Mouse (Mus musculus) bone marrow macrophage, adult 2 months (primary cell): Measurements from ENCODE around the gene Gnb1l. TPM values are rescaled to one million over a fixed set of nuclear protein-coding genes. Genes with fewer than 3 reads are reported as not detected.
"Not testable (repeated sequence)": the region's sequence is repeated elsewhere in the genome, so short reads cannot be mapped to it uniquely, and the experiment has no call there.

ENCODE experiments used
- H3K27ac ChIP-seq: 2 replicates; pipeline ENCODE4 v1.5.1; 2012; ENCODE audit warnings: low read depth, low read length; ENCODE audit not compliant: insufficient read depth
- H3K4me1 ChIP-seq: 2 replicates; pipeline ENCODE4 v1.6.1; 2012; ENCODE audit warnings: low read length; ENCODE audit not compliant: control insufficient read depth, insufficient read depth
- H3K4me3 ChIP-seq: 2 replicates; pipeline ENCODE4 v1.5.1; 2012; ENCODE audit warnings: mild to moderate bottlenecking, low read length, moderate library complexity; ENCODE audit not compliant: insufficient read depth
- CTCF ChIP-seq: IDR thresholded peaks from 2 replicates; pipeline ENCODE4 v1.5.1; 2012; ENCODE audit warnings: low read depth, mild to moderate bottlenecking, low read length, moderate library complexity
- POLR2A ChIP-seq: IDR thresholded peaks from 2 replicates; pipeline ENCODE4 v1.6.1; 2012; ENCODE audit warnings: mild to moderate bottlenecking, low read depth, low read length, borderline replicate concordance
- polyA plus RNA-seq: library from polyadenylated mRNA; stranded (reverse); fragments of >200 nt; gene quantifications from 2 replicates; pipeline ENCODE4 v1.2.4, GENCODE M21; 2012; ENCODE audit not compliant: missing spikeins, insufficient read depth, insufficient read length

Gene Gnb1l
- polyA plus RNA-seq, 1 experiment, result 1.8 TPM

DNA sequence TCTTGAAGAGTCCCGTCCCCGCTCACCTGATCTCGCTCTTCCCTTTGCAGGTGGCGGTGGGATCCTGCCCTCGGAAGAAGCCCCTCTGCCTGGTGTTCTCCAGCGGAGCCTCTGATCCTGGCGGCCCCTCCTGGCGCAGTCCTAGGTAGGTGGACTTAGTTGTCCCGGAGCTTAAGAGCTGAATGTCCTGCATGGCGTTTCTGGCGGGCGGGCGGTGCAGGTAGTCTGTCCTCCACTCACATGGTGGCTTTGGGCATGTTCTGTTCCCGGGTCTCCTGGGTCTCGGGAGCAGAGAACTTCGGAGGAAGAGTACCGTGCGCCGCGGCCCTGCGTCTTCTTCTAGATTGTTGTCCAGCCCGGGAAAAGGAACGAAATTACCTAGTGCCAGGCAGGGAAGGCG lies 483 bp downstream of the Gnb1l start:
- H3K4me1 ChIP-seq, result peaks cover 4% of the 10 kb centered on the region; the same call in 1 of the 2 replicates
- no peak overlapping the region for H3K27ac ChIP-seq
- no peak for TF ChIP-seq CTCF
- no peak for TF ChIP-seq POLR2A
- H3K4me3 ChIP-seq, result peak overlapping the region; percentile 86

- Histone ChIP-seq H3K27ac (no peak overlapping the region), H3K4me3 (no peak overlapping the region), H3K4me1 (peaks cover 4% of the 10 kb centered on the region; the same call in 1 of the 2 replicates)
- TF ChIP-seq CTCF (no peak), POLR2A (no peak)
Measured at GRCm38 (mm10) chr16:18501531-18501930, 3.0 kb downstream of the Gnb1l start.

GRCm38 (mm10) chr16:18503566-18504342 lies 5.2 kb downstream of the Gnb1l start:
- Histone ChIP-seq H3K27ac (no peak overlapping the region), H3K4me3 (no peak overlapping the region), H3K4me1 (peaks cover 4% of the 10 kb centered on the region; the same call in 1 of the 2 replicates)
- no peak for TF ChIP-seq CTCF
- TF ChIP-seq POLR2A, result no peak

- Histone ChIP-seq H3K27ac (no peak overlapping the region), H3K4me3 (no peak overlapping the region), H3K4me1 (no peaks in the 10 kb centered on the region)
- TF ChIP-seq POLR2A (no peak), CTCF (no peak)
Measured at GRCm38 (mm10) chr16:18506524-18507199, 8.1 kb downstream of the Gnb1l start.

GRCm38 (mm10) chr16:18507200-18507549 lies 8.7 kb downstream of the Gnb1l start:
- no peak for TF ChIP-seq POLR2A
- TF ChIP-seq CTCF, result no peak
- H3K4me1 ChIP-seq, result no peaks in the 10 kb centered on the region
- H3K4me3 ChIP-seq, result no peak overlapping the region
- no peak overlapping the region for H3K27ac ChIP-seq

DNA sequence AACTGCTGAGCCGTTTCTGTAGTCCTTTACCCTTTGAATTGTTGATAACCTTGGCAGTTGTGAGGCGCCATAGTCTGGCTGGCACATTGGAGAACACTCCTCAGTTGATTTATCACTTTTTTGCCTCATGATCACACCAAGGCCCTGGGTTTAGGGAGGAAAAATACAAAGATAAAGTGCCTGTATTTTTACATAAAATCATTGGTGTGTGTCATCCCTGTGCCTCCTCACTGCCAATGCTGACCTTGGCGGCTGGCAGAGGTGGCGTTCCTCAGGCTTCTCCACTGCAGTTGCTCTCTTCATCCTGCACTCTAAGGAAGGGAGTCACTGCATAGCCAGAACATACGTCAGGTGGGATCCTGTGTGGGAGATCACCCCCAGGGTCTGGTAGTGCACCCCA lies 13.2 kb downstream of the Gnb1l start:
- no peak overlapping the region for H3K27ac ChIP-seq
- TF ChIP-seq CTCF (no peak), POLR2A (no peak)
- H3K4me1 ChIP-seq, result no peaks in the 10 kb centered on the region
- H3K4me3 ChIP-seq, result no peak overlapping the region

DNA sequence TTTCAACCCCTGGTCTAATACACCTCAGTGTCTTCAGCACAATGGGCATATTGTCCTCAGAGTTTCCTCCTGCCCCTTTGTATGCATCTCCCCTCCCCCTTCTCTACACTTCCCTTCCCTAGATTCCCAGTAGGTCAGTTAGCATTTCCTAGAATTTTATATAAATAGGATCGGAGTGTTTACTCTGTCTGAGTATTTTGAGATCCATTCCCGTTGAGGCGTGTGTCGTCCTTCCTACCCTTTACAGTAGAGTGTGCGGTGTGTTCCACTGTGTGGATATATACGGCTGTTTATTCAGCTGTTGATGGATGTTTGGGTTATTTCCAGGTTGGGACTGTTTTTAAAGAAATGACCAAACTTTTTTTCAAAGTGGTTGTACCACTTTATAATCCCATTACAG lies 15.0 kb downstream of the Gnb1l start:
- TF ChIP-seq CTCF, result no peak
- TF ChIP-seq POLR2A, result no peak
- Histone ChIP-seq H3K27ac (no peak overlapping the region), H3K4me1 (no peaks in the 10 kb centered on the region), H3K4me3 (no peak overlapping the region)

- H3K4me1 ChIP-seq, result no peaks in the 10 kb centered on the region
- TF ChIP-seq CTCF (no peak), POLR2A (no peak)
- no peak overlapping the region for H3K27ac ChIP-seq
- H3K4me3 ChIP-seq, result no peak overlapping the region
Measured at GRCm38 (mm10) chr16:18518091-18518490, 19.6 kb downstream of the Gnb1l start.

DNA sequence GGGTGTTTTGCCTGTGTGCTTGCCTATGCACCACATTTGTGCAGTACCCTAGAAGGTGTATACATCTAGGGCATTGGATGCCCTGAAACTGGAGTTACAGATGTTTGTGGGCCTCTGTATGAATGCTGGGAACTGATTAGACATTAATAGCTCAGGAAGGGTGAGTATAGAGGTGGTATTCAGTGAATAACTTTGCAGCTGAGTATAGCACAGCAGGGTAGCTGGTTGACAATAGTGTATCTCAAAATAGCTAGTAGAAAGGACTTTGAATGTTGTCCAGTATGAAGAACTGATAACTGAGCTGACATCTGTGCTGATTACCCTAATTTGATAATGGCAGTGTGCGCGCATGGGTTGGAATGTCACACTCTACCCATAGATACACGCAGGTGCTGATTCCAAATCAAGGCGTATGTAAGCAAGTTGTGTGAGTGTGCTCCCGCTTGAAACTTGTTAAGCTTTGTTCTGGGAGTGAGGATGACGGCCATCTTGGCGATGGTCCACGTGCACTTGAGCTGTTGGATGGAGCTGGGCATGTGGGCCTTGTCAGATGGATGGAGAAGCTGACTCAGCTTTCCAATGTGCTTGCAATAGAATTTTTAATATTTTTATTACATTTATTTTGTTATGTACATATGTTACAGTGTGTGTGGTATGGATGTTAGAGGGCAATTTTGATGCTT lies 25.2 kb downstream of the Gnb1l start:
- Histone ChIP-seq H3K27ac (no peak overlapping the region), H3K4me3 (no peak overlapping the region), H3K4me1 (peaks cover 1% of the 10 kb centered on the region; the same call in 1 of the 2 replicates)
- TF ChIP-seq CTCF, result no peak
- TF ChIP-seq POLR2A, result no peak

DNA sequence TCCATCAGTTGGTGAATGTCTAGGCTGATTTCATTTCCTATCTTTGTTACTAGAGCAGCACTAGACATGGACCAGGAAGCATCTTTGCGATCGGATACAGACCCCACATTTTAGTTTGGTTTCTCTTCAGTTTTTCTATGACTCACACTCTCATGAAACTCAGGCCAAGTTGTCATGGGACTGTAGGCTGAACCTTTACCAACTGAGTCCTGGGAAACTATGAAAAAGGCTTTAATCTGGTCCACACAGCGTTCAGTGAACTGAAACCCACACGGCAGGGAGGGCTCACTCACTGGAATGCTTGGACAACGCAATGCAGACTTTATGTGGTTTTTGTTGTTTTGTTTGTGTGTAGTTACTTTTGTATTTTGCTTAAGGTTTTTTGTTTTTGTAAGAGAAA lies 30.1 kb downstream of the Gnb1l start:
- Histone ChIP-seq H3K4me3 (no peak overlapping the region), H3K4me1 (peaks cover 2% of the 10 kb centered on the region; the same call in 1 of the 2 replicates), H3K27ac (no peak overlapping the region)
- no peak for TF ChIP-seq CTCF
- no peak for TF ChIP-seq POLR2A

DNA sequence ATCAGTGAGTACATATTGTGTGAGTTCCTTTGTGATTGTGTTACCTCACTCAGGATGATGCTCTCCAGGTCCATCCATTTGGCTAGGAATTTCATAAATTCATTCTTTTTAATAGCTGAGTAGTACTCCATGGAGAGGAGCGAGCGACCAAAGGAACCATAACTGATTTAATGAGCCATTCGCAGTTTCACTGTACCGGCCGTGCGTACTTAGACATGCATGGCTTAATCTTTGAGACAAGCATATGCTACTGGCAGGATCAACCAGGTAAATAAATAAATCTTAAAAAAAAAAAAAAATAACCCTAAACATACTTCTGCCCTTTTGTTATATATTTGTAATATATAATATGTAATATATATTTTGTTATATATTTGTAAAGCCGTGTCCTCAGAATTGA lies 34.5 kb downstream of the Gnb1l start:
- H3K4me1 ChIP-seq, H3K4me3 ChIP-seq, H3K27ac ChIP-seq: not testable (repeated sequence)
